Comparison of ENCODE assay signal across 19 mouse cellular contexts in the genomic region with DNA sequence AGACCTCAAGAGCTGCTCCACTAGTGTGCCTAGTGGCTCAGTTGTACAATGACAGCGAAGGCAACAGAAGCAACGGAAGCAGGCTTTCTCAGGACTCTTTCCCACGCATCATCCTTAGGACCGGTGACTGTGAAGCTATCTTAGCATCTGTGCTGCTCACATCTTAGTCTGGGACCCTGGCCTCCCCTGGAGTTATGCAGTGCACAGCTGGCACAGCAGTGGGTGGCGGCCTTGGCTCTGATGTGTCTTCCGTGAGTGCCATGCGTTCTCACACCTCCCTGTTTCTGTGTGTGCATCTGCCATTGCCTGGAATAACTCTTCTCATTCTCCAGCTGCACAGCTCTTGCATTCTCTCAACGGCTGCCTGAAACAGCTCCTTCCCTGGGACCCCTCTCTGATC. TPM values are rescaled to one million over a fixed set of nuclear protein-coding genes. Genes with fewer than 3 reads are reported as not detected.
A peak's percentile ranks its signal among the peaks of the same experiment; 100 is the strongest.
DNase-seq lines count a peak whose midpoint lies in the region; ATAC-seq lines count a peak whose summit lies in the region.
"Had no signal": no experiment of that assay in that cellular context is flagged by ENCODE, and none has a peak within 500 bp of the region (broad histone marks: within the 10 kb centered on the region; RNA-seq: fewer than 3 reads in every experiment).

No protein-coding gene starts in this region.

- intact Hi-C loops in left cerebral cortex, postnatal 4 days (cut with DNase I) = no loop called here

- no peak overlapping the region for H3K4me3 ChIP-seq in forebrain, embryonic 13.5 days
- no peak overlapping the region for H3K4me3 ChIP-seq in forebrain, embryonic 12.5 days (replicated peaks)
- H3K4me3 ChIP-seq in kidney, embryonic 15.5 days (replicated peaks) = no peak overlapping the region
- H3K4me3 ChIP-seq: heart, embryonic 15.5 days; limb, embryonic 12.5 days; neural tube, embryonic 15.5 days had no signal

- WGBS in forebrain, embryonic 13.5 days = 86% methylated on average over 8 of the region's 8 CpGs
- 84% methylated on average over 8 of the region's 8 CpGs for WGBS in forebrain, embryonic 12.5 days
- 79% methylated on average over 8 of the region's 8 CpGs for WGBS in kidney, embryonic 15.5 days

- ATAC-seq in forebrain, embryonic 13.5 days = 0 out of 2 replicates have a peak, but pooled peaks have one; percentile 28
- ATAC-seq in forebrain, embryonic 12.5 days (ENCODE audit: low FRiP score) = no peak
- ATAC-seq in kidney, embryonic 15.5 days (replicated peaks; ENCODE audit: low FRiP score) = no peak
- ATAC-seq: activated CD4-positive, CD25-positive, alpha-beta regulatory T cell, adult 4 months had no signal

- H3K9me3 ChIP-seq in forebrain, embryonic 13.5 days (replicated peaks) = no peaks in the 10 kb centered on the region
- no peaks in the 10 kb centered on the region for H3K9me3 ChIP-seq in forebrain, embryonic 12.5 days
- H3K9me3 ChIP-seq in kidney, embryonic 15.5 days (replicated peaks) = no peaks in the 10 kb centered on the region
- H3K9me3 ChIP-seq: heart, embryonic 15.5 days; limb, embryonic 12.5 days; neural tube, embryonic 15.5 days had no signal

- peak; percentile 61 for DNase-seq in left cerebral cortex, adult 11 months (ENCODE audit: low spot score)
- no peak for DNase-seq in left cerebral cortex, postnatal 4 days
- DNase-seq in frontal cortex, postnatal 36 days (ENCODE audit: low spot score in 2 of 2) = peak; percentile 65 to 79
- DNase-seq in right cerebral cortex, postnatal 10 days (ENCODE audit: low spot score in 2 of 2) = peak; percentile 52 to 71
- no peak for DNase-seq in urinary bladder, adult 2 months (ENCODE audit: low spot score)
- DNase-seq: kidney, adult 8-10 months; lung, postnatal 14 days had no signal

- H3K4me2 ChIP-seq in forebrain, embryonic 13.5 days = no peak overlapping the region
- H3K4me2 ChIP-seq in forebrain, embryonic 12.5 days = no peak overlapping the region
- H3K4me2 ChIP-seq in kidney, embryonic 15.5 days = no peak overlapping the region
- H3K4me2 ChIP-seq: heart, embryonic 15.5 days; hindbrain, embryonic 14.5 days; limb, embryonic 12.5 days; neural tube, embryonic 15.5 days had no signal

- no peak overlapping the region for H3K9ac ChIP-seq in forebrain, embryonic 13.5 days
- no peak overlapping the region for H3K9ac ChIP-seq in forebrain, embryonic 12.5 days
- H3K9ac ChIP-seq in kidney, embryonic 15.5 days = no peak overlapping the region
- H3K9ac ChIP-seq: heart, embryonic 15.5 days; hindbrain, embryonic 14.5 days; limb, embryonic 12.5 days; liver, embryonic 14.5 days; neural tube, embryonic 15.5 days had no signal

- H3K27ac ChIP-seq in forebrain, embryonic 13.5 days = no peak overlapping the region
- no peak overlapping the region for H3K27ac ChIP-seq in forebrain, embryonic 12.5 days
- no peak overlapping the region for H3K27ac ChIP-seq in kidney, embryonic 15.5 days
- H3K27ac ChIP-seq: heart, embryonic 15.5 days; hindbrain, embryonic 14.5 days; limb, embryonic 12.5 days; liver, embryonic 14.5 days; neural tube, embryonic 15.5 days had no signal

- H3K36me3 ChIP-seq in forebrain, embryonic 13.5 days (ENCODE audit: poor library complexity, severe bottlenecking) = no peaks in the 10 kb centered on the region
- H3K36me3 ChIP-seq in forebrain, embryonic 12.5 days (replicated peaks) = no peaks in the 10 kb centered on the region
- H3K36me3 ChIP-seq in kidney, embryonic 15.5 days = no peaks in the 10 kb centered on the region
- H3K36me3 ChIP-seq: heart, embryonic 15.5 days; limb, embryonic 12.5 days; neural tube, embryonic 15.5 days had no signal

- H3K4me1 ChIP-seq in forebrain, embryonic 13.5 days = no peaks in the 10 kb centered on the region
- H3K4me1 ChIP-seq in forebrain, embryonic 12.5 days = no peaks in the 10 kb centered on the region
- no peaks in the 10 kb centered on the region for H3K4me1 ChIP-seq in kidney, embryonic 15.5 days
- H3K4me1 ChIP-seq: heart, embryonic 15.5 days; limb, embryonic 12.5 days had no signal

- H3K27me3 ChIP-seq in forebrain, embryonic 13.5 days = no peaks in the 10 kb centered on the region
- H3K27me3 ChIP-seq in forebrain, embryonic 12.5 days = no peaks in the 10 kb centered on the region
- H3K27me3 ChIP-seq in kidney, embryonic 15.5 days = 0 out of 2 replicates have a peak, but pooled peaks cover 4% of the 10 kb centered on the region
- H3K27me3 ChIP-seq: limb, embryonic 12.5 days; neural tube, embryonic 15.5 days had no signal

RNA-seq across cellular contexts. Expression of a gene that starts 46.4 kb away (rescaled TPM):
- 1.2 and 1.3 TPM in 2 replicates for polyA plus RNA-seq in forebrain, embryonic 13.5 days (2015; fragmentation: Nextera tagmentation; extraction: Ambion mirVana)
- 1.6 and 2.0 TPM in 2 replicates for polyA plus RNA-seq in forebrain, embryonic 12.5 days (2016; fragmentation: Nextera tagmentation; extraction: Ambion mirVana)
- total RNA-seq in left cerebral cortex, postnatal 4 days (2021) = 1 to 10 TPM; 1.3 to 1.9 TPM
- polyA plus RNA-seq in urinary bladder, adult 2 months (2012; rRNA removed) = 0.62 and 0.78 TPM in 2 replicates
- 3.2 and 4.5 TPM in 2 replicates for polyA plus RNA-seq in kidney, embryonic 15.5 days (2015; fragmentation: Nextera tagmentation; extraction: Ambion mirVana)
- total RNA-seq: common myeloid progenitor, adult 5-6 weeks; megakaryocyte-erythroid progenitor cell, adult 5-6 weeks; monocyte, adult 5-6 weeks had no signal
- polyA plus RNA-seq: activated CD4-positive, CD25-positive, alpha-beta regulatory T cell, adult 4 months had no signal

Comparison
In these comparisons a context has a peak if more than half of its experiments do, and no peak if none do; other contexts are left out.
1. DNase-seq: peak in left cerebral cortex, adult 11 months (single experiment), frontal cortex, postnatal 36 days (2 of 2) and right cerebral cortex, postnatal 10 days (2 of 2); none in left cerebral cortex, postnatal 4 days (single experiment) and urinary bladder, adult 2 months (single experiment).